ENCODE assay signal across 13 mouse cellular contexts in the genomic region with DNA sequence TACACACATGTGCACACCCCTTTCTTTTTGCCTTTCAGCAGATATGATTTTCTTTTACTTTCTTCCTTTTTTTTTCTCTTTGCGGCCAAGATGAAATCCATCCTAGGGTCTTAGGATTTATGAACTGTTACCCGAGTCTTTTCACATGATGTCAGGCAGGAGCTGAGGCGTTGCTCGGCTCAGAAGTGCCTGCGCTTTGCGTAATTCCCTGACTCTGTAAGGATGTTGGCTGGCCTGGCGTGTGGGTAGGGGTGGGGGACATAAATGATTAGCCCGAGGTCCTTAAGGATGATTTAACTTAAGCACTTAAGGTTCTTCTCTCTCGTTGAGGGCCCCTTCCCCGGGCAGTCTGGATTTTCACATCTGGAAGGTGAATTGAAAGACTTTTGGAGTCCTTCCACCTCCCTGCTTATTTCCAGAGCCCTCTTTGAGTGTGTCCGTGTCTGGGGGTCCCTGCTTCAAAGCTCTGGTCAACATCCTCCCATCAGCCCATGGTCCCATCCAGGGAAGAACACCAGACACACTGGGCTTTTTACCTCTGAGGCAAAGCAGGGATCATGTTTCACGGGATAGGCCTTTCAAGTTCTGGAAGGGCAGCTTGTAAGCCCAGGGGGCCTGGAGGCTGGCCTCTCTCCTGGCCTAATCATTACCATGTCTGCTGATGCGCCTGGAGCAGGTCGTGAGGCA.
A peak's percentile ranks its signal among the peaks of the same experiment; 100 is the strongest.
DNase-seq lines count a peak whose midpoint lies in the region; ATAC-seq and TF ChIP-seq lines count a peak whose summit lies in the region.
"Had no signal": no experiment of that assay in that cellular context is flagged by ENCODE, and none has a peak within 500 bp of the region (broad histone marks: within the 10 kb centered on the region; RNA-seq: fewer than 3 reads in every experiment).

No protein-coding gene starts in this region.

- H3K27me3 ChIP-seq in kidney, embryonic 16.5 days (ENCODE audit: insufficient read depth, low read length) = no peaks in the 10 kb centered on the region
- no peaks in the 10 kb centered on the region for H3K27me3 ChIP-seq in embryonic facial prominence, embryonic 13.5 days
- no peaks in the 10 kb centered on the region for H3K27me3 ChIP-seq in limb, embryonic 14.5 days (ENCODE audit: control insufficient read depth, insufficient read depth, low read length)
- H3K27me3 ChIP-seq: forebrain, embryonic 15.5 days; heart, embryonic 12.5 days had no signal

- no peak overlapping the region for H3K9ac ChIP-seq in kidney, embryonic 16.5 days (replicated peaks; ENCODE audit: low read length)
- H3K9ac ChIP-seq in embryonic facial prominence, embryonic 13.5 days = no peak overlapping the region
- no peak overlapping the region for H3K9ac ChIP-seq in limb, embryonic 14.5 days (ENCODE audit: low read depth, low read length, severe bottlenecking)
- H3K9ac ChIP-seq: forebrain, embryonic 15.5 days; heart, embryonic 12.5 days had no signal

- TF ChIP-seq POLR2A in limb, embryonic 14.5 days (IDR thresholded peaks at IDR 0.05; ENCODE audit: borderline replicate concordance, extremely low read depth, insufficient read depth, insufficient read length) = no peak

- 12% methylated on average over 14 of the region's 14 CpGs for WGBS in kidney, embryonic 16.5 days
- WGBS in embryonic facial prominence, embryonic 13.5 days = 11% methylated on average over 14 of the region's 14 CpGs
- WGBS in limb, embryonic 14.5 days = 7% methylated on average over 14 of the region's 14 CpGs

- peak; percentile 65 for ATAC-seq in kidney, embryonic 16.5 days (ENCODE audit: low FRiP score, low TSS enrichment)
- no peak for ATAC-seq in embryonic facial prominence, embryonic 13.5 days (ENCODE audit: insufficient number of reproducible peaks, insufficient read depth, low FRiP score, low TSS enrichment, low read depth)
- peak; percentile 86 for ATAC-seq in limb, embryonic 14.5 days (ENCODE audit: low FRiP score, low read depth)
- no peak for ATAC-seq in megakaryocyte-erythroid progenitor cell, adult 5-6 weeks (replicated peaks; ENCODE audit: low FRiP score, low TSS enrichment, poor library complexity, severe bottlenecking)
- no peak for ATAC-seq in inflammation-experienced regulatory T-cells, adult 6 months
- ATAC-seq: forebrain, embryonic 15.5 days had no signal

- H3K4me3 ChIP-seq in kidney, embryonic 16.5 days (ENCODE audit: low read length) = no peak overlapping the region
- H3K4me3 ChIP-seq in embryonic facial prominence, embryonic 13.5 days = no peak overlapping the region
- no peak overlapping the region for H3K4me3 ChIP-seq in limb, embryonic 14.5 days (replicated peaks; ENCODE audit: low read length)
- H3K4me3 ChIP-seq: forebrain, embryonic 15.5 days; heart, embryonic 12.5 days had no signal

- no peak overlapping the region for H3K4me2 ChIP-seq in kidney, embryonic 16.5 days (replicated peaks; ENCODE audit: low read depth, low read length)
- no peak overlapping the region for H3K4me2 ChIP-seq in embryonic facial prominence, embryonic 13.5 days
- H3K4me2 ChIP-seq in limb, embryonic 14.5 days (replicated peaks; ENCODE audit: low read depth, low read length, severe bottlenecking) = peak overlapping the region; percentile 25; the same call in 1 of the 2 replicates
- H3K4me2 ChIP-seq: forebrain, embryonic 15.5 days; heart, embryonic 12.5 days; midbrain, embryonic 11.5 days had no signal

- no peak overlapping the region for H3K27ac ChIP-seq in kidney, embryonic 16.5 days (ENCODE audit: low read length)
- H3K27ac ChIP-seq in embryonic facial prominence, embryonic 13.5 days = peak overlapping the region; percentile 48
- peak overlapping the region; percentile 48; the same call in 1 of the 2 replicates for H3K27ac ChIP-seq in limb, embryonic 14.5 days (replicated peaks; ENCODE audit: low read depth, low read length)
- H3K27ac ChIP-seq: forebrain, embryonic 15.5 days had no signal

- no peaks in the 10 kb centered on the region for H3K9me3 ChIP-seq in kidney, embryonic 16.5 days (ENCODE audit: low read length)
- no peaks in the 10 kb centered on the region for H3K9me3 ChIP-seq in embryonic facial prominence, embryonic 13.5 days
- no peaks in the 10 kb centered on the region for H3K9me3 ChIP-seq in limb, embryonic 14.5 days (ENCODE audit: control insufficient read depth, low read length)
- H3K9me3 ChIP-seq: forebrain, embryonic 15.5 days; heart, embryonic 12.5 days had no signal

- no peak for DNase-seq in kidney, adult 11 months
- peak; percentile 82 for DNase-seq in limb, embryonic 14.5 days (ENCODE audit: low spot score)
- peak; percentile 38 for DNase-seq in skeletal muscle tissue, adult 2 months (ENCODE audit: low read depth, low spot score)
- DNase-seq: cerebellum, postnatal 25 days; layer of hippocampus, adult 9-11 months; left cerebral cortex, postnatal 4 days had no signal

- peaks cover 8% of the 10 kb centered on the region; the same call in 1 of the 2 replicates for H3K4me1 ChIP-seq in kidney, embryonic 16.5 days (ENCODE audit: insufficient read depth, low read length)
- H3K4me1 ChIP-seq in embryonic facial prominence, embryonic 13.5 days = peaks cover 43% of the 10 kb centered on the region
- H3K4me1 ChIP-seq in limb, embryonic 14.5 days (ENCODE audit: control insufficient read depth, insufficient read depth, low read length) = peaks cover 19% of the 10 kb centered on the region

- no peaks in the 10 kb centered on the region for H3K36me3 ChIP-seq in kidney, embryonic 16.5 days (ENCODE audit: insufficient read depth, low read length)
- no peaks in the 10 kb centered on the region for H3K36me3 ChIP-seq in embryonic facial prominence, embryonic 13.5 days
- no peaks in the 10 kb centered on the region for H3K36me3 ChIP-seq in limb, embryonic 14.5 days (ENCODE audit: control insufficient read depth, insufficient read depth, low read length)
- H3K36me3 ChIP-seq: forebrain, embryonic 15.5 days; heart, embryonic 12.5 days had no signal

Comparison
In these comparisons a context has a peak if more than half of its experiments do, and no peak if none do; other contexts are left out.
1. ATAC-seq: peak in kidney, embryonic 16.5 days (single experiment) and limb, embryonic 14.5 days (single experiment); none in embryonic facial prominence, embryonic 13.5 days (single experiment), megakaryocyte-erythroid progenitor cell, adult 5-6 weeks (single experiment) and inflammation-experienced regulatory T-cells, adult 6 months (single experiment).